Mouse (Mus musculus) right cerebral cortex, postnatal 4 days (tissue): Measurements from ENCODE around the gene Arid5b.

ENCODE experiments used
- DNase-seq: peaks from one replicate; pipeline ENCODE4 v3.0.0-alpha.2; 2022

Gene Arid5b

DNA sequence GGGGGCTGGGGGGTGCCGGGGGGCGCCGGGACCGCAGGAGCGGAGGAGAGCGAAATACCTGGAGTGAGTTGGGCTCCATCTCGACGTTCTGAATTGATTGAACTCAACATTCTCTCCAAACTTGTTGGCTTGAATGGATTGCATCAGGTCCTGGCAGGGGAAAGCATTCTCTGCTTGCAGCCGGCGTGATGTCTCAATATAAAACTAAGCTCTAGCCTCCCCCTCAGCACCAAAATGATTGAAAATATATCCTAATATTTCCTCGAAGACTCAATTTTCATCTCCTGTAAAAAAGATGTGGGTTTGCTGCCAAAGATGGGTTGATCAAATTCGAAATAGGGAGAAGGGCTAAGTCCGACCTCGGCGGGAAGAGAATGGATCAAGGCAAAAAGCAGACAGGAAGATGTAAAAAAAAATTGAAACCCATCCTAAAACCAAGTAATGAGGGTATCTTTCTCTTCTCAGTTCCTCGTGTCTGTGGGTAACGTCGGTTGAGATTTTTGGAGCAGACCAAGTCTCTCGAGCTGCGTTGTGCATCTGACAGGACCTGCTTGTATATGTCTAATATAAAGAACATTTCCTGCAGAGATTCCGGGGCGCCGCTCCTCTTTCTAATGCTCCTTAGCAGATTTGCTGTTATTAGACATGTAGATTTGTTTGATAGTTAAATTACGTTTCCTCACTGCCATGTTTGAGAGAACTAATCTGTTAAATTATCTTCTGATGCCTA, at the start of gene Arid5b:
Gene Arid5b, minus strand, starts transcription at position 109 of the 730 bp plus-strand sequence.
- peak; percentile 65 for DNase-seq

DNA sequence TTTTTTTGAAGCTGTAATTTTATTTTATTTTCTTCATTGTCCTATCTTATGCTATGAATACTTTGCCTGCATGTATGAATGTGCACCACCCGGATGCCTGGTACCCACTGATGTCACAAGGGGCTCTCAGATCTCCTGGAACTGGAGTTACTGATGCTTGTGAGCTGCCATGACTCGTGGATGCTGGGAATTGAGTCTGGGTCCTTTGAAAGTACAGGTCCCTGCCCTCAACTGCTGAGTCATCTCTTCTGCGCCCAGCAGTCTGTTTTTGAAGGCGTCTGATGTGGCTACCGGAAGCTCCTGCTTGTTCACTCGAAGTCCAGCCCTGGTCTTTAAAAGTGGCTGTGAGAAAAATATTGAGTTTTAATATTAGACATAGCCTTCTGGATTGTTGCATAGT, 46.8 kb upstream of the Arid5b start:
- no peak for DNase-seq

GRCm38 (mm10) chr10:68324061-68324460, 45.5 kb upstream of the Arid5b start:
- no peak for DNase-seq

DNA sequence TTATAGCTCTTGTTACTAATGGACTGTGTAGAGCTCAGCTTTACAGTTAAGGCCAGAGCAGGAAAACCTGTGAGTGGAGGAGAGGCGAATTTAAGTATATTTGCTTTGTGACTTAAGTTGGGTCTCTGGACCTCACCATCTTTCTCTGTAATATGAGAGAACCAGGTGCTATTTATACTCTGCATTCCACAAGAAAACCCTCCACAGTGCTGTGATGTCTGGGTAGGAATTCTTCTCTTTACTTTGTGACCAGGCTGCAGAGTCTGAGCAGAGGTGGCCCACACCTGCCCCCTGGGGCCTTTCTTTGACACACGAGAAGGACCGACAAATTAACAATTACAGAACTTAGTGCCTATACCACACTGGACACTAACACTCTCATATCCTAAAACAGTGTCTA, 44.6 kb upstream of the Arid5b start:
- no peak for DNase-seq

DNA sequence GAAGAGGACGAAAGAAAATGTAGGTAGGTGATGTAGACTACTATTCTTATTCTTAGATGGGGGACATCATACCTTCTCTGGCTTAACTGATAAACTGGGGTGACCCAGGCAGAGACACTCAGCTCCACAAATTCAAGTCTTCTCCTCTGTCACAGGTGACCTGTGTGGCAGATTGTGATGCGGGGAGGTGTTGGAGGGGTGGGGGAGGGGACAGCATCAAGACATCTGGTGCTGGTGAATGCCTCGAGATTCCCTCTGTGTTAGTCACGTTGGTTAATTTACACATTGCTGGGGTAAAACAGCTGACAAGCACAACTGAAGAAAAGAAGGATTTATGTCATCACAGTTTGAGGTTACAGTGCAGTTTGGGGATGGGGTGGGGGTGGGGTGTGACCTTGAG, 42.4 kb upstream of the Arid5b start:
- no peak for DNase-seq

GRCm38 (mm10) chr10:68320496-68320895, 42.0 kb upstream of the Arid5b start:
- DNase-seq = no peak

- no peak for DNase-seq
Measured at GRCm38 (mm10) chr10:68319438-68319837, 40.9 kb upstream of the Arid5b start.

GRCm38 (mm10) chr10:68318438-68318979, 40.0 kb upstream of the Arid5b start:
- DNase-seq = peak; percentile 11

DNA sequence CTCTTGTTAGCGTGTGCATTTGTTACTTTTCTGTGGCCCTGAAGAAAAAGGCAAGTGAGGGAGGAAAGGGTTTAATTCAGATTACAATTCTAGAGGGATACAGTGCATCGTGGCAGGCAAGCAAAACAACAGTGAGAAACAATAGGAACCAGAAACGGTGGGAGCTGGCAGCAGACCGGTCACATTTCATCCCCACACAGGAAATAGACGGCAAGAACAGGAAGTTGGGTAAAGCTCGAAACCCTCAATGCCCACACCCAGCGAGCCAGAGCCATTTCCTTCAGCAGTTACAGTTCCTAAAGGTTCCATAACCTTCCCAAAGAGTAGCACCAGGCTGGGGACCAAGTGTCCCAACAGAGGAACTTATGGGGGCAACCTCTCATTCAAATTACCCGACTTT, 34.2 kb upstream of the Arid5b start:
- no peak for DNase-seq

GRCm38 (mm10) chr10:68301013-68301412, 22.5 kb upstream of the Arid5b start:
- no peak for DNase-seq

DNA sequence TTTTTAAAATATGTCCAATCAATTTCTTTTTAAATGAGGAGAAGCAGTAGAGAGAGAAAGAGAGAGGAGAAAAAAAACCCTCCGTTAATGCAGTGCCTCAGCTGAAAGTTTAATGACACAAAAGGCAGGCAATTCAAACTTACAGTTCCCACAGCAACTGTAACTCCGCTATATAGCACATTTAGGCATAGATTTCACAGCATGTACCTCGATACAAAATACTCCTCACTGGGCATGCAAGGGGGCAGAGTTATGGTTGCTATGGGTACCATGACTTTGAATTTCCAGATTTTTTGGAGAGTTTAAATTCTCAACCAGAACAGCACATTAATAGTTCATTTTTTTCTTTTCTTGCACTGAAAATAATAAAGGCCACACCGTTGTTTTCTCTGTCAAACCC, 10.9 kb upstream of the Arid5b start:
- no peak for DNase-seq

GRCm38 (mm10) chr10:68282466-68283391, 4.2 kb upstream of the Arid5b start:
- DNase-seq = peak; percentile 48

GRCm38 (mm10) chr10:68281775-68282106, 3.2 kb upstream of the Arid5b start:
- no peak for DNase-seq

DNA sequence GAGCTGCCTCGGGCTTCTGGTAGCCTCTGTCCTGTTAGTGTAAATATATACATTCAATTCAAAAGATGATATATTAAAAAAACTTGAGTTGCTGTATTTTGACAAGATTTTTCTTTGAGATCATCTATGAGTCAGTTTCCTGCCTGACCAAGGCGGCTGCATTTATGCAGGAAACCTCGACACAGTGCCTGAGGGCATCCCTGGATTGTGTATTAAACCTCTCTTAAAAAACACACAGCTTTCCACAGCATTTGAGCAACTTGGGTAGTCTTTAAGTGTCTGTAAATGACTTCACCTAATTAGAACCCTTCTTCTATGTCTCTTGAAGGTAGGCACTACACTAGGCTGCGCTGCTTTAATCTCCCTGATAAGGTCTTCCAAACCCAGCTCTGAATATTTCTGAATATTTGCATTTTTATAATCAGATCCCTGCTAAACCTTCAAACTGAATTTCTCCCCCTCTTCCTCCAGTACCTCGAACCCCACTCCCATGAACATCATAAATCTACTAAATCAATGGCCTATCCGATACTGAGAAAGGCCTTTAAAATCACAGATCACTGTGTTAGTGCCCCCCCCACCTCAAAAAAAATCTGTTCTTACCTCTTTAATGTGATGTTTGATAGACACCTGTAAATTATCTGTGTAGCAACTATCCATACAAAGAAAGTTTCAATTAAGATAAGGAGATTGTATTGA, 2.7 kb upstream of the Arid5b start:
- no peak for DNase-seq

- DNase-seq = peak; percentile 66
Measured at GRCm38 (mm10) chr10:68279516-68280501, 1.3 kb upstream of the Arid5b start.

DNA sequence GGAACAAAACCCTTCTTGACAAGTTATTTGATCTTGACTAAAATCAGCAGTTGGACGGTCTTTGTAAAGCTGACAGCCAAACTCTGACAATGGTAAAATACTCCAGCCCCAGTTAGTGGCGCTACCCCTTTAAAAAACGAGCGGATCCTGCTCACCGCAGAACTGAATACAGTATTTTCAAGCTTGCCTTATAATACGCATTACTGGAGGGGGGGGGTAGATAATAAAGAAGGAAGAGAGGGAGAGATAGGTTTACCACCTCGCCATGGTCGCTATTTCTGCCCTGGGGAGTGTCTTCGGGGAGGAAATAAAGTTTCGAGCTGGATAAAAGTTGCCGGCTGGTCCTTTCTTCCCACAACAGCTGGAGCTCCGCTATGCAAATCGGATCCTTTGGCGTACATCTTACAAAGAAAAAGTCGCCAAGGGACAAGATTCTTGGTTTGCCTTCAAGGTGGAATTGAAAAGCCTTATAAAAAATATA, 829 bp downstream of the Arid5b start:
- DNase-seq = peak; percentile 26

DNA sequence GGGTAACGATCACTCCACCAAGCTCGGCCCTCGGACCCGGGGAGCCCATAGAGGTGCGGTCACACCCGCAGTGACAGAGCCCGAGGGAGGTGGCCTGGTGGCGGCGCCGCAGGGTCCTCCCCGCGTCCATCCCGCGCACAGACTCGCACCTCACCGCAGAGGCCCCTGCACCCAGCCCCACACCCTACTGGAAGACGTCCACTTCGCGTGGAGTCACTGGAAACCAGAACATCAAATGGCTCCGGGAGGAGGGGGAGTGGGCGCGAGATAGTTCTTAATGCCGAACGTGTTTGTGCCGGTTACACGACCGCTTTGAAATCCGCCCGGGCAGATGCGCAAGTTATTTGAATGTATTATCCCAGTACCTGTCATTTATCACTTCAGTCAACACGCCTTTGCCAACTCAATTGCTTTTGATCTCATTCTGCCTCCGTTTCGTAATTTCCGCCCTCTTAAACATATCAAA, 1.5 kb downstream of the Arid5b start:
- DNase-seq = peak; percentile 60

- peak; percentile 76 for DNase-seq
Measured at GRCm38 (mm10) chr10:68276350-68276975, 2.1 kb downstream of the Arid5b start.

GRCm38 (mm10) chr10:68274900-68275760, 3.4 kb downstream of the Arid5b start:
- peak; percentile 37 for DNase-seq

DNA sequence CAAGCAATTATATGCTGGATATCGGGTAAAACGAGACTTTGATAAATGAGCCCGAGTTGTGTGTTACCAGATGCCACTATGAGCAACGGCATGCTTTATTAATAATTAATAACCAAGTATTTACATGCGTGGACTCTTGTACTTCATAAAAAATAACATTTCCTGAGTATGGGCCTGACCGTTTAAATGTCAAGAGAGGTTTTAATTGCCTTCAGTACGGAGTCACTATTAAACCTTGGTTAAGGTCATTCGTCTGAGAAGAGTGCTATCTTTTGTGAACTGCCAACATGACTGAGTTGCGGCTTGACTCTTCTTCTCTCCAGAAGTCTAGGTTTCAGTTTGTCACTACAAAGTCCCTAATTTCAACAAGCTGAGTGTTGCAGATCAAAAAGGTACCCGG, 8.8 kb downstream of the Arid5b start:
- no peak for DNase-seq
